Mouse (Mus musculus) urinary bladder, adult 18-20 months (tissue): ENCODE data around the gene A830018L16Rik.

ENCODE experiments used
- DNase-seq, 2 experiments: peaks; one replicate each; pipeline ENCODE4 v3.0.0; 2022; ENCODE audit warnings: low spot score in 2 of 2, mixed read lengths in 2 of 2

Gene A830018L16Rik

GRCm38 (mm10) chr1:11652773-11653172, 238.9 kb downstream of the A830018L16Rik start:
- no peak for DNase-seq

DNA sequence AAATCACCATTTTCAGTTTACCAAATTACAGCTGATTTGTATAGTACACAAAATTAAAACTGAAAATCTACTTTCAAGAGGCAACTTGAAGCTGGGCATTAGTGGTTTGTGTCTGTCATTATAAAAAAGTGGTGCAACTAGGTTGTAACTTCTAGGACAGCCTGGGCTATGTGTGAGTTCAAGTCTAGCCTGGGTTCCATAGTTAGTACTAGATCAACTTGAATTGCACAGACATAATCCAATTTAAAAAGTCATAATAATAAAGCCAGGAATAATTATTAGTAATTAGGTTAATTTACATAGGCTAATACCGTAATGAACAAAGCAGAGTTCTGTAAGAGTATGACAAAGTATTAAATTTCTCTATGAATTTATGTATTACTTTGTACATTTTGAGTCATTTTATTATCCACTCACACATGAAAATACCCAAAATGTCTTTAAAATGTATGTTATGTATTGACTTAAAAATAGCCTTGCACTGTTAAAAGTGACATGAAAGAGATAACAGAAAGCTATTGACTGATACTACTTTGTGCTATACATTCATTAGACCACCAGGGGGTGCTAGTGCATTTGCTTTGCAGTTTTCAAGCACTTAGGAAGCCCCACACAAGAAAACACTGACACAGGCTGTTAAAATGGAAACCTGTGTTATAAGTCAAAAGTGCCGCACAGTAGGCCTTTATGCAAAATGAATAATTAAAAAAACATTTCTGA, 243.6 kb downstream of the A830018L16Rik start:
- DNase-seq: no peak

GRCm38 (mm10) chr1:11658061-11658625, 244.2 kb downstream of the A830018L16Rik start:
- DNase-seq: no peak

- DNase-seq: no peak
Measured at GRCm38 (mm10) chr1:11744749-11745314, 330.9 kb downstream of the A830018L16Rik start.

DNA sequence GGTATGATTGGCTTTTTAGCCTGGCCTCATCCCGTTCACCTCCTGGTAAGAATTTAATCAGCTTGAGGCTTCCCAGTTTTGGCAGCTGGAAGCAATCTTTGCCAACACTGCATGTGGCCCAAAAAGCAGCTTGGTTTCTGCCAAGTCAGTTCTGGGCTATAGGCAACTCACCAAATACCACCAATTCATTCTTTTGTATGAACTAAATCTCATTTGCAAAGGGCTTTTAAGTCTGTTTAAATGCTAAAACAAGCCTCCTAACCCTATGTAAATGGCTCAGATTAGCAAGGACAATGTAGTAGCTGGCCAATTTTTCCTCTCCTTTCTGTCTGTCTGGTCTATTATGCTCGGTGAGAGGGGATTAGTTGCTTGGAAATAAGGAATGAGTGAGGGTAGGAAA, 334.5 kb downstream of the A830018L16Rik start:
- no peak for DNase-seq

DNA sequence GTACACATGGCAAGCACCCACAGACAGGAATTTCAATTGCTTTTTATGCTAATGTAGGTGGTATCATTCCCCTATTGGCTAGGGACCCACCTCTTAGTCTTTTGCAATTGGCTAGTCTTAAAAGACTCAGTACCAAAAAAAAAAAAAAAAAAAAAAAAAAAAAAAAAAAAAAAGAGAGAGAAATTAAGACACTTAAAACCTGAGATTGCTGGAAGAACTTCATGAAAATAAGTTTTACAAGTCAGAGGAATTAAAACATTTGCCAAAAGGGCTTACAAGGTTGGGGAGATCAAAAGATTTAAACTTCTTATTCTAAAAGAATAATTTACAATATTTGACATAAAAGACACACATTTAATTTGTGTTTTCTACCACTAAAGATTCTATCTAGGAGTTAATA, 336.2 kb downstream of the A830018L16Rik start:
- no peak for DNase-seq

- no peak for DNase-seq
Measured at GRCm38 (mm10) chr1:11750607-11751006, 336.7 kb downstream of the A830018L16Rik start.

DNA sequence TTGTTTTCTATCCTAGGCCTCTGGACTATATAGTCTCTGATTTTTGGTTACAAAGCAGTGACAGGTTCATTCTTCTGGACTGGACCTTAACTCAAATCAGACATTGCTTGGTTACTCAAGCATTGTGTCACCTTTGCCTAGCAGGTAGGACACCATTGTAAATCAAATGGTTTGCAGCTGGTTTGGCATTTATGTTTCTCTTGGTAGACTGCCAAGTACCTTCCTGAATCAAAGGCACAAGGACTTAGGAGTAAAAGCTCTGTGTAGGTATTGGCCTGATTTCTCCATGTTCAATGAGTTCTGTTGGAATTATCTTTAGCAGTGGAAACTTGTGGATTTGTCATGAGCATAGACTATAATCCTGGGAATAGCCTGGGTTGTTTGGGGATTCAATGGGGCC, 338.1 kb downstream of the A830018L16Rik start:
- peak in 1 of 2 experiments; percentile 7 for DNase-seq

DNA sequence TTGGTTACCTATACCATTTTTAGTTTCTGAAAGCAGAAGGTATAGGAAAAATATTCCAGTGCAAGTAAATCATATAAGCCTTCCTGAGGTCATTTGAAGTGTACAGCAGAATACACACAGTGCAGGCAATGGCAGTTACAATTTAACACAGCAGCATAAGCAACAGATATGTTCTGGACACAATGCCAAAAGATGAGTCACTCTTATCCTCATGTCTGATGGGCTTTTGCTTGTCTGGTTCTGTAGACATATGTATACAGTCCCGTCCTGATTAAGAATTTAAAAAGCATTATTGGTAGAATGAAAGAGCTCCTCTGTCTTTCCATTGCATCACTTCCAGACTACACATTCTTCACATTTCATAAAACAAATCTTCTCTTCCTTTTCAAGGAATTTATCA, 374.4 kb downstream of the A830018L16Rik start:
- no peak for DNase-seq

DNA sequence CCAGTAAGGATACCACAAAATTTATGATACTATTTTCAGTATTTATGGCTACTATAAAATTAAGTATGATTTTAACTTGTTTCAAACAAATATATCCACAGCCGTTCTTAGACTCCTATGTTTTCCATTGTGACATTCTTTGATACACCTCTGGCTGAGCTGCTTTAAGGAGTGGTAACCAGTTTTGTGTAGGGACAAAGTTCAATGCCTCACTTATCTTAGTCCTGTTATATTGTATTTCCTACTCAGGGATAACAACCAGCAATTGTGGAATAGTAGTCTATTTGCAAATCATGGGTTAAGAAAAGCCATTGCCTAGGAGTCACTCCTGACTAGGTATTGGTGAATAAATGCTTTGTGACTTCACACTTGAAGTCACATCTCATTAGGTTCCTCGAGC, 378.9 kb downstream of the A830018L16Rik start:
- no peak for DNase-seq

- DNase-seq: no peak
Measured at GRCm38 (mm10) chr1:11795666-11796065, 381.8 kb downstream of the A830018L16Rik start.

DNA sequence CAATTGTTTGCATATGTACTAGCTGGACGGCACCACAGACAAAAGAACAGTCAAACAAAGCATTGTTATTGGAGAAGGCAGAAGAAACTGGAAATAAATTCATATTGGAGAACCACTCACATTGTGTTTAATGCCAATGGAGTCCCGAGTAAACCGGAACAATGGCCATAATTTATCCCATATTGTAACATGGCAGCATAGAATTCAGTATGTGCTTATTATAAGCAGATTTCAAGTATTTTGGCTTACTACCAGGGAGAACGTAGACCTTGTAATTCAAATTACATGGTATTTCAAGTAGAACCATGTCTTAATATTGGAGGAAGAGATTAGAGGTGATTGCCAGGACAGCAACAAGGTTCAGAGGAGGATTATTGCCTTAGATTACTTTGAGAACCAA, 458.9 kb downstream of the A830018L16Rik start:
- DNase-seq: no peak

- no peak for DNase-seq
Measured at GRCm38 (mm10) chr1:11873573-11873972, 459.7 kb downstream of the A830018L16Rik start.

GRCm38 (mm10) chr1:11881706-11882105, 467.8 kb downstream of the A830018L16Rik start:
- no peak for DNase-seq

DNA sequence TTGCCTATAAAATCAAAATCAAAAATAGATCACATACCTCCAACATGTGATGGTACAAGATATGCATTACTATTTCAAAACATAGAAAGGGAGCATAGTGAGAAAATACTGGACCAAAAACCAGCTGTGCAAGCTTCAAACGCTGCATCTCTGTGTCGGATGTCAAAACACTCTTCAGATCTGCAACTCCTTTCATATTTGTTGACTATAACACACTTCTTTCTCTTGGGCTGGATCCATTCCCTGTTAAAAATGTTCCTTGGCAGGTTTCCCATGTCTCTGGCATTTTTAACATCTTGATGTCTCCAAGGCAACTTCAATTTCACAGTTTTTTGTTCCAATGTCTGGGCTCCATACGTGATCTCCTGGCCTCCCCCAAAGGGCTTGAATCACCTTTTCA, 481.8 kb downstream of the A830018L16Rik start:
- DNase-seq: no peak

- DNase-seq: no peak
Measured at GRCm38 (mm10) chr1:11915873-11916272, 502.0 kb downstream of the A830018L16Rik start.

- DNase-seq: no peak
Measured at GRCm38 (mm10) chr1:11936984-11937383, 523.1 kb downstream of the A830018L16Rik start.

DNA sequence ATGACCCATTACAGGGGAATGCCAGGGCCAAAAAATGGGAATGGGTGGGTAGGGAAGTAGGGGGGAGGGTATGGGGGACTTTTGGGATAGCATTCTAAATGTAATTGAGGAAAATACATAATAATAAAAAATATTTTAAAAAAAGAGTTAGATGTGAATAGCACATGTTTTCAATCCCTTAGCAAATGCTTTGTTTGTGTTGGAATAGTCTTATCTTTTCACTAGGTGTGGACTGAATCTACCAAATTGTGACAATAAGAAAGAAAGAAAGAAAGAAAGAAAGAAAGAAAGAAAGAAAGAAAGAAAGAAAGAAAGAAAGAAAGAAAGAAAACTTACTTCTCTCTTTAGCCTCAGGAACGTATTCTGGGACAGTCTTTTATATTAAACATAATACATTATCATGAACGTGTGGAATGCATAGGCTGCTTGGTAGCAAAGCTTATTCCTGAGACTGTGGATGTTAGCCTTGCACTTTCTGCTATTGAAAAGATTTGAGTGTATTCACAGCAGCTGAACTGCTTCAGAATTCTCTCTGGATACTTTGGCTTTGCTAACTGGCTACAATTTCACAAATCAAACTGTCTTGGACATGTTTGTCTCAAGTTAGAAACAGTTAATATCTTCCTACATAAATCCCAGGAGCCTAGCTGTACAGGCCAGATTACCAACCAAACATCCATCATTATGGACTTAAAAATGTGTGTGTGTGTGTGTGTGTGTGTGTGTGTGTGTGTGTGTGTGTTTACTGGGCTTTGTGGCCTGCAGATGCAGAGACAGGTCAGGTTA, 545.7 kb downstream of the A830018L16Rik start:
- DNase-seq: no peak

GRCm38 (mm10) chr1:11982590-11983136, 568.8 kb downstream of the A830018L16Rik start:
- DNase-seq: no peak

DNA sequence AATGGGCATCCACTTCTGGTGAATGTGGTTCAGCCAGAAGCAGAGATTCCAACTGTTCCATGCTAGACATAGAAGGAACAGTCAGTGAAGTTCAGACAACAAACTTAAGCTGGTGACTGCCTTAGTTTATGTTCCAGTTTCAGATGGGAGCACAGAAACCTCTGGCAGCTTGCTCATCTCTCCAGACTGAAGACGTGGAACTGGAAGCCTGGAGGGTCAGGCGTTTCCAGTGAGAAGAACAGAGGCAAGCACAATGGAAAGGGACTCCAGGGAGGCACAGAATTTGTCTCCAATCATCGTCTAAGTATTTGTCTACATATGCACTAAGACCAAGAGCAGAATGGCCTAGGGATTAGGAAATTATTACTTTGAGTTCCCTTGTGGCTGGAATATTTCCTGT, 576.1 kb downstream of the A830018L16Rik start:
- peak in 1 of 2 experiments; percentile 1 for DNase-seq

DNA sequence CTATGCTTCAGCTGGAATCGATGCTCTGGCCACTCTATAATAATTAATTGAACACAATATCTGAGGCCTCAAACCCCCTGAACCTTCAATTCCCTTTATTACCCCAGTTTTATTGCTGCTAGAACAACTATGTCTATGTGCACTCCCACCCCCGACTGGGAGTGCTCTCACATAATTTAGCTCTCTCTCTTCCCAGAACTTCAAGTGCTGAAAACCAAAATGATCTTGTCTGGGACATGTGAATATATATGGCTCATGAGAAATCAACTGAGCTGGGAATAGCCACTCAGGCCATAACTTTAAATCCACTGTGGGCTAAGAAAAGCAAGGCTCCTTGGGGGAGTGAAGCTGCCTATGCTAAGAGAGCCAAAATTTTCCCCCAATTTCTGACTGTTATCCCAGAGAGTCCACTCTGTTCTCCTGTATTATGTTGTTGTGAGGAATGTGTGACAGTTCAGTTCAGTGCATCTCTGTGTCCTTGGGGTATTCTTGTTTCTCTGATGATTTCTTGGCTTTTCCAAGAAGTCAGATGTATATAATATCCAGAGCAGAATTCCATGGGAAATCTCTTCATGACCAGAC, 582.5 kb downstream of the A830018L16Rik start:
- no peak for DNase-seq

DNA sequence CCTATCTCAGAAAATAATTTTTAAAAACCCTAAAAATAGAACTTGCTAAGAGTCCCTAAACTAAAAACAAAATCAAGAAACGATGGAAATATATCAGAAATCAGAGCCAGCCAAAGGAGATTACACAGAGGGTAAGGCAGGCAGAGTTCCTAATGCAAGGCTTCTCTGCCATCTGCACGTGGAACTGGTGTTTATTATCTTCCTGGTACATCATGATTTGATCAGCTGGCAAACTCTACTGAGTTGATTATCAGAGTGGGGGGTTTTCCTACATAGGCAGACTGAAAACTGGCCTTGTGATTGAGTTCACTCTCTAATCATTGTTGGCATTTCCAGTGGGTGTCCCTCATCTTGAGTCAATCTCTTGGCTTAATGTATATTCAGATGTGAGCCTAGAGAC, 583.7 kb downstream of the A830018L16Rik start:
- no peak for DNase-seq
